Mouse (Mus musculus) gastrocnemius, postnatal 14 days (tissue): ENCODE measurements around the gene Zfp704. TPM values are rescaled to one million over a fixed set of nuclear protein-coding genes. Genes with fewer than 3 reads are reported as not detected.

Experiments
- DNase-seq: peaks from one replicate; pipeline ENCODE4 v3.0.0; 2021; ENCODE audit warnings: mixed read lengths
- intact Hi-C: fragments of 180-260 bp; cut with DNase I; formaldehyde crosslinking; loops from one replicate; pipeline ENCODE4 v1.15.1; 2025; ENCODE audit warnings: low total_unique reads
- total RNA-seq, 2 experiments: library from RNA; stranded (reverse); gene quantifications; 2 replicates each; pipeline ENCODE4 v1.2.3; 2021

Zfp704 gene
- total RNA-seq, 2 experiments from 2014 or later: 6.9 to 9.5 TPM

DNA sequence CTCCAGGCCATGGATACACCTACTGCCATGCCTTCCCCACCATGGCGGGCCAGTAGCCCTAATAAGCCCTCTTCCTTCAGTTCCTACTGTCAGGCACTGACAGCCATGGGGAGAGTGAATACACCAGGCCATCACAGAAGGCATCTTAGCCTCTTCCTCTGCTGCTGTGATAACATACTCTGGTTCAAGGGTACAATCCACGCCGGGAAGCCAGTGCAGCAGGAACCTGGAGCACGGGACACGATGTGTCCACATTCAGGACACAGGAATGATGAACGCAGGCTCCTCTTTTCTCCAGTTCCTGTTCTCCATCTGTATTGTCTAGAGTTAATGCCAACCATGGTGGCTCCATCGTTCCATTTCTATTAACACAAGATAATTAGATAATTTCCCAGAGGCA lies 165.9 kb downstream of the Zfp704 start:
- intact Hi-C loops: no loop called here

DNA sequence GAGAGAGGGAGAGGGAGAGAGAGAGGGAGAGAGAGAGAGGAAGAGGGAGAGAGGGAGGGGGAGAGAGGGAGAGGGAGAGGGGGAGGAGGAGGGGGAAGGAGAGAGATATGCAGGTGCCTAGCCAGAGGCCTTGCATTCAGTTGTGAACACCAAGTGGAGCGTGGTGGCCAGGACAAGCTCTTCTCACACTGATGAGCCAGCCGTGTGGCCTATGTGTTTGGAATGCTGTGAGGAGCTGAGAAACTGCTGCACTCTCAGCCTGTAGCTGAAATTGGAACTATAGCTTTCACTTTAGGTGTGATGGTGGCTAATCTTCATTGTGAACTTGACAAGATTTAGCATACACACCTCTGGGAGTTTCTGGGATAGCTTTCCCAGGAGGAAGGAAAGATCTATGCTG lies 166.4 kb downstream of the Zfp704 start:
- DNase-seq: no peak
- intact Hi-C loops: no loop called here

More for the DNA sequence above, 165.9 kb downstream of the Zfp704 start:
- no peak for DNase-seq

DNA sequence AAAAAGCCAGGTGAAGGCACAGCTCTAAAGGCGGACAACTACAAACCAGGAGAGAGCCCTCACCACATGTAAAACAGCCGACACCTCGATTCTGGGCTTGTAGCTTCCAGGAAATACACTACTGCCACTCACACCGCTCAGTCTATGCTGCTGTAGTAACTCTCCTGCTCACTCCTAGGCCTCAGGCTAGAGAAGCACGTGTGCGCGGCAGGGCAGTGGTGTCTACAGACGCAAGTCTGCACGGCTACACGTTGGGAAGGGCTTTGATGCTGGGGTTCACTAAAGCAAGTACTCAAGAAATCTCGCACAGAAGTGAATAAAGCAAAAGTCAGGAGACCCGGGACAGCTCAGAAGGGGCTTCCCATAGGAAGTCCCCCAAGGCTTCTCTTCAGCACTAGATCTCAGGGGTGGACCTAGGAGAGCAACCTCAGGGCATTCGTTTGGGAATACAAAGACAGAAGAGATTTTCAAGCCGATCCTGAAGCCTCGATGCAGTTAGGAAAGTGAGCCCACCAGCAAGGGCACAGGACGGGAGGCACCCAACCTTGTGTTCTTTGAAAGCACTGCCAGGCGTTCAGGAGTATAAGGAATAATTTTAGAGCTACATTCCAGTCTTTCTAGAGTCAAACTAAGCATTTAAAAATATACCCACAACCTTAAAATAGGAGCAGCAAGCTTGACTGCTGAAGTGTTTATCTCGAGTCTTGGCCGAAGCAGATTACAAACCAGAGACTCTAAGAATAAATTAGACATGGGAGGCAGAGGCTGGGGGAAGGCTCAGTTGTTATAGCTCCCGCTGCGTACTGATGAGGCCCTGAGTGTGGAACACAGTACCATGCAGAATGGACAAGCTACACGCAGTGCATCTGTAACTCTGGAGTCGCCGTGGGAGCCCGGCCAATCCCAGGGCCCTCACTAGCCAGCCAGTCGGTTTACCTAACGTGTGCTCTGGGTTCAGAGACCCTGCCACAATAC lies 168.0 kb downstream of the Zfp704 start:
- intact Hi-C loops: no loop called here
- DNase-seq: no peak

DNA sequence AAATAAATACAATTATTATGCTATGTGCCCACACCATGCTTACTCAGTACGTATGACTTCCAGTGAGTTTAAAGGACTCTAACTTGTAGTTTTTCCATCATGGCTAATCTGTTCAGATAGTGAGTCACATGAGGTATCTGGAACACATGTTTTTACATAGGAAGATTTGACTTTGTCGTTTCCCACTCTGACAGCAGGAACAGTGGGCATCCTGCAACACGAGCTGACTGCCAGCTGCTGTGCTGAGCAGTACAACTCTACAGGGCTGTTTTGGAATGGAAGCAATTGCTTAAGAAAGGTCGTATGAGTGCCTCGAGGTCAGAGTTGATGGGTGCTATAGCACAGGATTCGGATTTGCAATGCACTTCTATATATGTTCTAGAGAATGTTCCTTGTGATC lies 169.4 kb downstream of the Zfp704 start:
- intact Hi-C loops: no loop called here
- DNase-seq: no peak

DNA sequence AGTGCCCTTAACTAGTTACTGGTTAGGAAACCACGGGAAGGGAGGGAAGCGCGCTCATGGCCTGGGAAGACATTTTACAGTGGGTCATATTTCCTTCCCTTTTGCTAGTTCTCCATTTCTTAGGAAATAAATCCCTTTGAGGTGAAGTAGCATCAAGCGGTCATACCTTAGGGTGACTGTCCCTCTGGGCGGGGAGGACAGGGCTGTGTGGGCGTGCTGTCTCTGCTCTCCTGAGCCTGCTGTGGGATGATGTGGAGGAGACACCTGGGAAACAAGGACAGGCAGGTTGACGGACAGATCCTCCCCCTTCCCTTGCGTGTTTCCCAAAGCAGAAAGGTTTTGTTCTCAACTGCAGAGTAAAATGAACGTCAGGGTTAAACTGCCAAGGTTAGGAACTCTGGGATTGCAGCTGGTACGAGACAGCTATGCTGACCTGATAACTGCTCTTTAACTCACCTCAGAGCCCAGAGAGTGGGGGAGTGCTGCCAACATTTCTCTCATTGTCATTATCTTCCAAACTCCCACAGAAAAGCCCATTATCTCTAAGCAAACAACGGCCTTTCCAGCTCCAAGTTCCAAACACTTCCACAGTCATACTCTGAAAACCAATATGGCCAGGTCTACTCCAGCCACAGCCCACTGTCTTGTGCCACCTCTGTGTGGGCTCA lies 170.1 kb downstream of the Zfp704 start:
- intact Hi-C loops: no loop called here
- DNase-seq: no peak

DNA sequence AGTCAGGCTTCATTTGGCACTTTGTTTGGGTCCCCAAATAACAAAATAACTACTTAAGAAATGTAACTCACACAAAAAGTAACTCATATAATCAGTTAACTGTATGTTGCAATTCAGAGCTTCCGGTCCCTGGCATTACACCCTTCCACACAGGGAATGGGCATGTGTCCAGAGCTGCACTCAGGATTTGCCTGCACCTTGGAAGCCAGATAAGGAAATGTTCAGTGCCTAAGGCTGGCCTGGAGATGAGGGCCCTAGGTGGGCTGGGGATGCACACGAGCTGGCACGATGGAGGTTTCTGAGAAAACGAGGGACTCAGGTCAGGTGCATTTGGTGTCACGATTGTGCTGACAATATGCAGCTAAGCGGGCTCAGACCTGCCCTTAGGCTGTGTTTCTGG lies 173.6 kb downstream of the Zfp704 start:
- DNase-seq: no peak
- intact Hi-C loops: no loop called here

DNA sequence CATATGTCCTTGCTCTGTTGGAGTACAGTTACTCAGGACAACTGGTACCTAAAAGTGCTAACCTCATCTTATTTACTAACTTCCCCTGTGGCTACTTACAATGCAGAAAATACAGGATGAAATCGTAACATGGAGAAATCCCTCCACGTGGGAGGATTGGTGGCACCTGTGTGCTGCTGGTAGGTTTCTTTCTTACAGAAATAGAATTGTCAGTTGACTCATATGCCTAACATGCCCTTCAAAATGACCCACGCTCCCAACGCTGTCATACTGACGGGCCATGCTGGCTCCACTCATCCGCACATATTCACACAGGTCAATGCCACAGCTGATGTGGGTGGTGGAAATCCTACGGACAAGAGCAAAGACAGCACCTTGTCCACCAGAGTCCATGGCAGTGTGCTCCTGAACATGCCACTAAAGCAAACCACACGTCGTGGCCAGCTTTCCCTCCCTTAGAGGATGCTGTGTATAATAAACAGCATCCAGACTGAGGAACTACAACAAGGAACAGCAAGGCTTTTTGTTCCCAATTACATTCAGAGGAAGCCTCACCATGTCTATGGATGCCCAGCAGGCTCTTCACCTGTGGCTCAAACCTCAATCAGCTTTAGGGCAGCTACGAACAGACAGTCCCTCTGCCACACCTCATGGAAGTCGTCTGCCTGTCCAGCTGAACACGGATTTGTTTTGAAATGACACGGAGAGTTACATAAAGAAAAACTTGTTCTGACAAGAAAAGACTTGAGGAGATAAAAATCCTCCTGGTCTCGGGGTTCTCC lies 175.3 kb downstream of the Zfp704 start:
- DNase-seq: no peak
- intact Hi-C loops: no loop called here

DNA sequence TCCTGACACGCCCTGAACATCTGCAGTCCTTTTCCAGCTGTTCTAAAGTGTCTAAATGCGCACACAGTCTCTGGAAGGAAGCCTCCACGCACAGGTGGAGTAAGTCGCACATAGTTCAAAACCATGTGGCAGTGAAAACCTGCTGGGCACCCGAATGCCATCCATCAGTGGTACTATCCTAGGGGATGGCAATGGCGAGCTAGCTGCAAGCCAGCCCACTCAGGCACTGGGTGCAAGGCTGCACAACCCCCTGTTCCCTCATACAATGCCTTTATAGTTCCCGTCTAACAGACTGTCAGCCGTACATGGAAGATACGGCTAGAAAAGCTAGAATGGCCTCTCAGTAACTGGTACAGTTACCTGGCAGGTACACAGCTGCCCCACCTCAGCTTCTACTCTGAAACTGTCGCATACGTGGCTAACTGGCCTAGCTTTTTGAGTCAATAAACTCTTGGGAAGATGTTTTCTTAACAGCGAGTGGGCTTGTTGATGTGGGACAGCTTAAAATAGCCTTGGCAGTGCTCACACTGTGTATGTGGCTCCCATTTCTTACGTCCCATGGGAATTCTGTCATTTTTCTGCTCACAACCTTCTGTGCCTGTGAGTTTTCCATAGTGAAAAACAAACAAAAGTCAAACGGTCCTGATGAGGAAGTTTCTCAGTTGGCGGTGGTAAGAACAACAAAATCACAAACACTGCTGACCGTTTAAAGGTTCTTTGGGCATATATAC lies 176.9 kb downstream of the Zfp704 start:
- no peak for DNase-seq
- intact Hi-C loops: no loop called here

DNA sequence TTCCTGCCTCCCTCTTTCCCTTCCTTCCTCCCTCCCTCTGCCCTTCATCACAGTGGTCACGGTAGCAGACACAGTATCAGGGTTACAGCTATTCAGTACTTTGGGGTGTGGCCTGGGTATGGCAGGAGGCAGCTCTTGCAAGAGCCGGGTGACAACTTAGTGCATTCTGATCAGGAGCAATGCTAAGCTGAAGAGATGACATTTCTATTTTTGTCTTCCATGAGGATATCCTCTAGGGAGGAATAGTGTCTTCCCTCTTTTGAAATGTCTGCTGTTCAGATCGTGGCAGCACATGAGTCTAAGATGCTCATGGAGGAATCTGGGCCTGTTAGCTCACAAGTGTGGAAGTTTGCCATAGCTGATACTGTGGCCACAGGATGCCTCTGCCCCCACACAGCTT lies 177.7 kb downstream of the Zfp704 start:
- no peak for DNase-seq
- intact Hi-C loops: no loop called here

DNA sequence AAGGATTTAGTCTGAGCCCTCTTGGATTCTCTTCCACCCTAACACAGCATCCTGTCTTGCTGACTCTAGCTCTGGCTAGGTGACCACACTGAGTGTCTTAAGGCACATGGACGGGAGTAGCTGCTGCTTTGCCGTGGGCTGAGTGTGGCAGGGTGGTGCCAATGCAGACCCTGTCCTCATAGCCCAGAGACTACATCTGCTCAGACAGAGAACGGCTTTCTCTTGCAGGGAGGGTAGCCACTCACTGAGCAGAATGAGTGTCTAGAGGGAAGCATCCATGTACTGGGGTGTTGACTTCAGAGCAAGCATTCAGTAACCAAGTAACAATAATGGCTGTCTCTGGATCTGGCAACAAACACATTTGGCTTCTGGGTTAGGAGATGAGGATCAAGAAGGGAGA lies 179.9 kb downstream of the Zfp704 start:
- intact Hi-C loops: no loop called here
- no peak for DNase-seq

DNA sequence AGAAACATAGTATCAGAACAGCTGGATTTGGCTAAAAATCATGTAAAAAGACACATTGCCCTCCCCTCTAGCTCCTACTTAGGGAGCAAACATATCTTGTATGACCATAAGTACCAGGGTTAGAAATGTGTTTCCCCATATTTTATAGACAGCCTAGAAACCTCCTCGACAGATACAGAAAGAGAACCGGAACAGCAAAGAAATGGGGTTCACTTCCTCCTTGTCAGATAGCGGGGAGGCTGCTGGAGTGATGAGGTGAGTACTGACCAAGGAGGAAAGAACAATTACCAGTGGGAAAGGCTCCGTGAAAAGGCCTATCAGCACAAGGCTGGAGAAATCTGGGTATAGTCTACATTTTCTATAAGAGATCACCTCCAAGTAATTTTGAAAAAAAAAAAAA lies 182.1 kb downstream of the Zfp704 start:
- intact Hi-C loops: no loop called here
- DNase-seq: no peak

DNA sequence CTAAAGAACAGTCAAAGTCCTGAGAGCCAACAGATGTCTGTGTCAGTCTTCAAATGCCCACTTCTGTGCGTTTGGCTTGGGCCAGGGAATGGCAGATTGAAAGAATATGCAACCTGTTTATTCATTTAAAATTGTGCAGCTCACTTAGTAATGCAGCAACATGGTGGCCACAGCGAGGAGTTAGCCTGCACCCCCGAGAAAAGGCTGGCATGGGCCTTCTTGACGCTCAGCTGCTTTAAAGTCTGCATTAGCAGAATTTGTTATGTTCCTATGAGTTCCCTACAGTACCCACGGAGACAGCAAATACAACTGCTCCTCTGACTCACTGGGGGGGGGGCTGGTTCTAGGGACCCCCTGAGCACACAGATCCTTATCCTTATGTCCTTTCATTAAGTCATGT lies 184.2 kb downstream of the Zfp704 start:
- intact Hi-C loops: no loop called here
- DNase-seq: no peak

DNA sequence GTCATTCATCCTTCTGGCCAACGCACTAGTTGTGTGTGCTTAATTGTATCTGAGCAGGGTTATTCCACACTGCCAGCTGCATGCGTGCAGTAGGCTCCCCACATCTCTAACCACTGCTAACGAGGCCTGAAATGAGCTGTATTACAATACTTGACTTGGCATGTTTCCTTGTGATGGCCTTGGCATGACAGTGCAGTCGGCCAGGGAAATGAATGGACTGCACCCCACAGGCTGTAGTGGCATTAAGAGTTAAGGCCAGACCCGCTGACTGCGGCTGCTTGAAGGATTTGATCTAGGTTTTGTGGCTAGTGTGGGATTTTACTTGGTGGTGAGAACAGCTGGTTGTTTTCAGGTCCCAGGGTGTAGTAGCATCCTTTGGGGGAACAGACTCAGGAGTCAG lies 185.2 kb downstream of the Zfp704 start:
- intact Hi-C loops: no loop called here
- no peak for DNase-seq

DNA sequence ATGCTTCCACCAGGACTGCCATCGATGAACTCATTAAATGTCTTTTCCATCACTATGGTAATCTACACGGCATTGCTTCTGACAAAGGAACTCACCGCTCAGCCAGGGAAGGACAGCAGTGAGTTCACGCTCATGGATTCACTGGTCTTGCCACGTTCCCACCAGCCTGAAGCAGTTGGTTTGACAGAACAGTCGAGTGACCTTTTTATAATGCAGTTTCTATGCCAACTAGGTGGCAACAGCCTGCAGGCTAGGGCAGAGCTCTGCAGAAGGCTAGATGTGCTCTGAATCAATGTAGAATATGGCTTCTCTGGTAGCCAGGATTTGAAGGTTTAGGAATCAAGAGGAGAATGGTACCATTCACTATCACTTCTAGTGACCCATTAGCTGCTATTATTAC lies 186.2 kb downstream of the Zfp704 start:
- intact Hi-C loops: no loop called here
- no peak for DNase-seq

DNA sequence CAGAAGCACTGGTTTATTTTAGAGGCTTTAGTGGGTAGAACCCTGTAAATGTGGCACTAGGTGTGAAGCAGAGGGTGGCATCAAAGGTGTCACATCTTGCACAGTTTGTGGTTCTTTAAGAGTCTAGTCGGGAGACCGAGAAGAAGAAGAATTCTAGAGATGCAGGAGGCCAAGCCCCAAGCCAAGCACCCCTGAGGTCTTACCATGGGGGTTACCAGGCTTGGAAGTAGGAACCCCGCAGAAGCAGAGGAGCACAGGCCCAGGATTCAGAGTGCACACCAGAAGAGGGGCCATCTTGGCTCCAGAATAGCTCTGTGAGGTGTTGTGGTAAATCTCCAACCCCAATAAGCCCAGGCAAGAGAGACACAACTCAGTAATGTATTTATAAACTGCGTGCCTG lies 201.0 kb downstream of the Zfp704 start:
- no peak for DNase-seq
- intact Hi-C loops: no loop called here

DNA sequence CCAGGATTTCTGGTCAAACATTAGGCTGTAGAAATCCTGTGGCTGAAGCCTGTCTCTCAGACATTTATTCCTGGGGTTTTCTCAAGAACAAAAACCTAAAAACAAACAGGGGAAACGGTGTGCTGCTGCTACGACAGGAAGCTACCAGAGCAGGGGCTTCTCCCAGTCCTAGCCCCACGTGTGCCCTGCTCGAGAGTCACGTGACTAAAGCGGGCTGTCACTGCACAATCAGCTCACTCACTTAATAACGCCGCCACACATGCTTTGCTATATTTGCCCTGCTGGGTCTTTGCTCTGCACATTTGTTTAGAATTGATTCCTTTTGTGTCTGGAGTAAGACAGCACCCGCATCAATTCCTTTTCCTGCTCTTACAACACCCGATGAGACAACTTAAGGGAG lies 202.1 kb downstream of the Zfp704 start:
- intact Hi-C loops: no loop called here
- no peak for DNase-seq

DNA sequence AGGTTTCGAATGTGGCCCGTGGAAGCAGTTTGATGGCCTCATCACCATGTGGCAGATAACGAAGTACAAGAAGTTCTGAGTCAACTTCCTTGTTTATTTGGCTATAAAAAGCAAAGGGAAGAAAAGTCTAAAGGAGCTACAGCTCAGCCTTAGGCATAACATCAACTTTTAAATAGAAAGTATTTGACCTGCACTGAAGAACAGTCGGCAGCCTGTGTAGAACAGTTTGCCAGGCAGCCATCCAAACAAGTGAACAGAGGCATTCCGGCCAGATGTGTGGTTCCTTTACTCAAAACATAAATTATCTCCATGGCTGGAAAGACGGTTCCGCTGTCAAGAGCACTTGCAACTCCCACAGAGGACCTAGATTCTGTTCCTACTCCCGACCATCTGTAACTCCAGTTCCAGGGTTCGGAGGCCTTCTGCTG lies 202.8 kb downstream of the Zfp704 start:
- intact Hi-C loops: no loop called here
- peak; percentile 31 for DNase-seq

DNA sequence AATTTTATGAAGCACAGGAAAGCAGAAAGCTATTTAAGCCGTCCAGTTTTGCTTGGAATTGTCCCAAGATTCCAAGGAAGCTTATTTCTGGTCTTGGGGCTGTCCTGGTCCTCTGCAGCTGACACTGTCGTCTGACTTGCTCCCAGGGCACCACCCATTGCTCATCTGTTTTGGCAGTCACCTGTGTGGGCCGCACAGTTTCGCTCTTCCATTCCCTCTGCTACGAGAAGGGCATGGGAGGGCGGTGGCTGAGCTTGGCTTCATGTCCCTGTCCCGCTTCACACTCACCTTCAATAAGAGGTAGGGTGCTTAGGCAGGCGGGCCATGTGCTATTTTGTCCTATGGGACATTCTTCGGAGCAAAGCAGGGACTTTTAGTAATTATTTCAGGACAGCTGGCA lies 204.5 kb downstream of the Zfp704 start:
- no peak for DNase-seq

DNA sequence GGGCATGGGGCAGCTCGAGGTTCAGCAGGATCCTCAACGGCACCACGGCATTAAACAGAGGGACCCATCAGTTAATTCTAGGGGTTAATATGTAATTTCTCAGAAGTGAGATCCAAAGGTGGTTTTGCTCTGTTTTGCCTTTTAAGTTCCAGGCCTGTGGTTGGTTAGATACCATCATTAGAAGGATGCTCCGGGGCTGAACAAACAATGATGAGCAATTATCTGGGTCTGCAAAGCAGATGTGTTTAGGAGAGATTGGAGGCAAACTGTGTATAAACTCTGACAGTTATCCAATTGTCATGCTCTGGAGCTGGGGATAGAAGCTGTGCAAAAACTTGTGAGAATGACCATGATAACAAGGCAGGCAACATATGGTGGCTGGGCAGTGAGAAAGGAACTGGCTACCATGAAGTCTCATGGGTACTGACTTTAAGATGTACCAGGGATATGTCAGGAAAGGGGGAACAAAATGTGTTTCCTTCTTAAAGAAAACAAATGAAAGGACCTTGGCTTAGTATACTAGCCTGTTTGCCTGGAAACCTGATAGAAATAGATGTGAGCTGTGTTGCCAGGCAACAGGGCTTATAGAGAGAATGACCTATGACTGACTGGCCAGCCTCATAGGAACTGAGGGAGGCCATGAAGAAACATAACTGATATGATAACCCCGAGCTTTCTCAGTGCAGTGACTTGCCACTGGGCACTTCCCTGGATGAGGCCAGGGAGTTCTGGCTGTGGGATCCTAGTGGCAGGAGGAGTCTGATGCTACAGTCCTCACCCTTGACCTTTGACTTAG lies 206.4 kb downstream of the Zfp704 start:
- intact Hi-C loops: loop anchor here (5.0 kb wide), 1 partner anchor 189 kb away; no protein-coding TSS in a partner anchor

More for the DNA sequence above, 204.5 kb downstream of the Zfp704 start:
- intact Hi-C loops: no loop called here

More for the DNA sequence above, 206.4 kb downstream of the Zfp704 start:
- no peak for DNase-seq
